Mouse (Mus musculus): ENCODE measurements around the gene Ptprcap. TPM values are rescaled to one million over a fixed set of nuclear protein-coding genes. Genes with fewer than 3 reads are reported as not detected.

Ptprcap gene
- total and polyA plus RNA-seq, 2 experiments from 2014 or later: 0.48 to 1.2 TPM

DNA sequence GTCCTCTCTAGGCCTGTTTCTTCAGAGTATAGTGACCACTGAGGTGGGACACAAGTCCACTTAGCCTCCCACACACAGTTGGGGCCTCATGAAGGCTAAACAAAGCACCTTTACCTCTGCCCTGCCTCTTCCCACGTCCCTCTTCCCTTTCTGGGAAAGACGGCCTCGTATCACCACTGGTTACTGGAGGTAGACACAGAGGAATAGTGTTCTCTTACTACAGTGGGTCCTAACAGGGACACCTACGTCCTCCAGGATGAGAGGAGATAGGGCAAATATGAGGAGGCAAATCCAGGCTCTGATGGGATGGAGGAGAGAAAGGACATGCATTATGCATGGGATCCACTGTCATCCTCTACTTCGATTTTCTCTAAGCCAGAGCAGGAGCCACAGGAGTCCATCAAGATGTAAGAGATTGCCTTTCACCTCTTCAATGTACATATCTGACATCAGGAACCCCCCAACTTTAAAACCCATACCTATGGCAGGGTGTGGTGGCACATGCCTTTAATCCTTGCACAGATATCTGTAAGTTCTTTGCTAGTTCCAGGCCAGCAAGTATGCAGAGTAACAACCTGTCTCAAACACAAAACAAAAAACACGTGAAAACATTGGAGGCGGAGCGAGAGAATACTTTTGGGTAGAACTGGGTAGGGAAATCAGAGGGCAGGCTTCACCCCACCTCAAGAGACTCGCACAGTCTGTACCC is 5.5 kb upstream of the Ptprcap start:
- H3K9ac ChIP-seq: peak overlapping the region; percentile 84
- no peaks in the 10 kb centered on the region for H3K9me3 ChIP-seq (ENCODE audit: low read length)
- no peak for TF ChIP-seq CTCF (IDR thresholded peaks at IDR 0.05; ENCODE audit: low read depth)
- ATAC-seq (no peak), DNase-seq (no peak)
- H3K27ac ChIP-seq (ENCODE audit: low read depth, low read length): peak overlapping the region; percentile 68; the same call in 1 of the 2 replicates
- peaks cover 8% of the 10 kb centered on the region; the same call in 1 of the 2 replicates for H3K4me1 ChIP-seq (ENCODE audit: insufficient read depth)
- peaks cover 10% of the 10 kb centered on the region; the same call in 1 of the 2 replicates for H3K36me3 ChIP-seq (ENCODE audit: insufficient read depth)
- H3K27me3 ChIP-seq (ENCODE audit: insufficient read depth, low read length): no peaks in the 10 kb centered on the region
- WGBS: 32% methylated on average over 9 of the region's 9 CpGs
- peak overlapping the region; percentile 79 for H3K4me2 ChIP-seq (ENCODE audit: low read depth)
- H3K4me3 ChIP-seq (ENCODE audit: low read depth, low read length): peak overlapping the region; percentile 77

DNA sequence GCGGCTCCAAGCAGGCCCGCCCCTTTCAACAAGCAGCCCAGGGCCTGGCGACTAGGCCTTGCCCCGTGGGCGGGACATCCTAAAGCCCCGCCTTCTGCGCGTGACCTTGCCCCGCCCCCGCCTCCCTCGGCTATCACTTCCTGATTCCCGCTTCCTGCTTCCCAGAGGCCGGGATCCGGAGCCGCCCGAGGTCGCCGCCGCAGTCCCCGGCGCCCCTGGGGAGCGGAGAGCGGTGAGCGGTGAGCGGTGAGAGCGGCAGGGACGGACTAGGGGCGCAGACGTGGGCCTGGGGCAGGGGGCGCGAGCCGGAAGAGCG is 5.0 kb upstream of the Ptprcap start, which contains the start of gene Coro1b:
Coro1b (plus strand) TSS at position 129 of the 316 bp plus-strand sequence.
- under 1% methylated on average over 33 of the region's 33 CpGs for WGBS

DNA sequence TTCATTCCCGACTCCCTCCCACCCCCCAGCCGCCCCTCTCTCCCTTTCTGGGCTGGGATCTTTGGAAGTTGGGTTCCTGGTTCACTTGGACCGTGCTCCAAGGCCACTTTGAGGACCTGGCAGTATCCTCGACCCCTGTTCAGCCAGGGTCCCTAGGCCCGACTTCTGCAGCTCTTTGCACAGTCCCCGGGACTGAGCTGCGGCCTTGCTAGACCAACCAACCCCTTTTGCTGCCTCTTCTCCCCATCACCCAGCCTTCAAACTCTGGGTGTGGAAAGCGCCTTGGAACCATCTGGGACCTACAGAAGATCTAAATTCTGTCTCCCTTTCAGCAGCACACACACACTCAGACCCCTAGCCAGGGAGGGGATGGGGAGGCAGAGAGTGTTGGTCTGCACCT is 4.6 kb upstream of the Ptprcap start:
- ATAC-seq (peak; percentile 34), DNase-seq (no peak)
- 5% methylated on average over 8 of the region's 8 CpGs for WGBS
- H3K9ac ChIP-seq: peak overlapping the region; percentile 84
- H3K9me3 ChIP-seq (ENCODE audit: low read length): no peaks in the 10 kb centered on the region
- peaks cover 8% of the 10 kb centered on the region; the same call in 1 of the 2 replicates for H3K4me1 ChIP-seq (ENCODE audit: insufficient read depth)
- peak overlapping the region; percentile 79 for H3K4me2 ChIP-seq (ENCODE audit: low read depth)
- peak overlapping the region; percentile 68 for H3K27ac ChIP-seq (ENCODE audit: low read depth, low read length)
- no peak for TF ChIP-seq CTCF (IDR thresholded peaks at IDR 0.05; ENCODE audit: low read depth)
- peak overlapping the region; percentile 77 for H3K4me3 ChIP-seq (ENCODE audit: low read depth, low read length)
- H3K36me3 ChIP-seq (ENCODE audit: insufficient read depth): peaks cover 16% of the 10 kb centered on the region; the same call in 1 of the 2 replicates
- H3K27me3 ChIP-seq (ENCODE audit: insufficient read depth, low read length): no peaks in the 10 kb centered on the region

More for the DNA sequence above, 5.0 kb upstream of the Ptprcap start, which contains the start of gene Coro1b:
- peak; percentile 92 for DNase-seq
- Histone ChIP-seq H3K4me2 (ENCODE audit: low read depth) (peak within 1 kb of the TSS; percentile 79), H3K27ac (ENCODE audit: low read depth, low read length) (peak within 1 kb of the TSS; percentile 68), H3K36me3 (ENCODE audit: insufficient read depth) (peaks cover 13% of the 10 kb centered on the region; the same call in 1 of the 2 replicates), H3K4me1 (ENCODE audit: insufficient read depth) (peaks cover 8% of the 10 kb centered on the region; the same call in 1 of the 2 replicates), H3K4me3 (ENCODE audit: low read depth, low read length) (peak within 1 kb of the TSS; percentile 77), H3K9me3 (ENCODE audit: low read length) (no peaks in the 10 kb centered on the region), H3K9ac (peak within 1 kb of the TSS; percentile 84), H3K27me3 (ENCODE audit: insufficient read depth, low read length) (no peaks in the 10 kb centered on the region)
- no peak for TF ChIP-seq CTCF (IDR thresholded peaks at IDR 0.05; ENCODE audit: low read depth)
- peak; percentile 96 for ATAC-seq

DNA sequence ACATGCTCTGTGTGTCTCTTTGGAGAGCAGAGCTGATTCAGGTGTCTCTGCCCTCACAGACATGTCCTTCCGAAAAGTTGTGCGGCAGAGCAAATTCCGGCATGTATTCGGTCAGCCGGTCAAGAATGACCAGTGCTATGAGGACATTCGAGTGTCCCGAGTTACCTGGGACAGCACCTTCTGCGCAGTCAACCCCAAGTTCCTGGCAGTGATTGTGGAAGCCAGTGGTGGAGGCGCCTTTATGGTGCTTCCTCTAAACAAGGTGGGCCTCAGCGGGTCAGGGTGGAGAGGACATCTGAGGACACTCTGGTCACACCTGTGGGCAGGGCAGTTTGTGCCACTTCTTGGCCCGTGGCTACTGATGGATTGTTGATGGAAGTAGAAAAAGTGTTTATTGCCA is 4.1 kb upstream of the Ptprcap start:
- H3K27ac ChIP-seq (ENCODE audit: low read depth, low read length): no peak overlapping the region
- H3K4me2 ChIP-seq (ENCODE audit: low read depth): peak overlapping the region; percentile 79
- no peak for TF ChIP-seq CTCF (IDR thresholded peaks at IDR 0.05; ENCODE audit: low read depth)
- H3K27me3 ChIP-seq (ENCODE audit: insufficient read depth, low read length): no peaks in the 10 kb centered on the region
- H3K9ac ChIP-seq: peak overlapping the region; percentile 84
- H3K4me3 ChIP-seq (ENCODE audit: low read depth, low read length): peak overlapping the region; percentile 77
- DNase-seq (no peak), ATAC-seq (no peak)
- 92% methylated on average over 11 of the region's 11 CpGs for WGBS
- H3K36me3 ChIP-seq (ENCODE audit: insufficient read depth): peaks cover 16% of the 10 kb centered on the region; the same call in 1 of the 2 replicates
- peaks cover 8% of the 10 kb centered on the region; the same call in 1 of the 2 replicates for H3K4me1 ChIP-seq (ENCODE audit: insufficient read depth)
- no peaks in the 10 kb centered on the region for H3K9me3 ChIP-seq (ENCODE audit: low read length)

DNA sequence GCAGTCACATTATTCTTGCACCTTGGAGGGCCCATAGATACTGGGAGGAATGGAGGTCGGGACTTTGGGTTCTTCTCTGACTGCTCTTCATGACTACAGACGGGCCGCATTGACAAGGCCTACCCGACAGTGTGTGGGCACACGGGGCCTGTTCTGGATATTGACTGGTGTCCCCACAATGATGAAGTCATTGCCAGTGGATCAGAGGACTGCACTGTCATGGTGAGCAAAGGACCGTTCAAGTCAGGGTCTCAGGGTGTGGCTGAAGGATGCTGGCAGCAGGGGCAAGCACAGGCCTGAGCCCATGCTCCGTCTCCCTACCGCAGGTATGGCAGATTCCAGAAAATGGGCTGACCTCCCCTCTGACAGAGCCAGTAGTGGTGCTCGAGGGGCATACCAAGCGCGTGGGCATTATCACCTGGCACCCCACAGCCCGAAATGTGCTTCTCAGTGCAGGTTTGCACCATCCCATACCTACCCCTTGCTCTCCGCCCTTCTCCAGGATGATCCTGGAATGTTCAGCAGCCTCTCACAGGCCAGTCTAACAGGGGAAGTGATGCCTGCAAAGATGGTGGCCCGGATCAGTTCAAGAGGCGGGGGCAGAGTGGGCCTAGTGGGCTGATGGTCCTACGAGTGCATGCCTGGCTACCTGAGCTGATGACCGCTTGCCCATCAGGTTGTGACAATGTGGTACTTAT is 3.5 kb upstream of the Ptprcap start:
- Histone ChIP-seq H3K4me1 (ENCODE audit: insufficient read depth) (peaks cover 8% of the 10 kb centered on the region; the same call in 1 of the 2 replicates), H3K27me3 (ENCODE audit: insufficient read depth, low read length) (no peaks in the 10 kb centered on the region), H3K9ac (no peak overlapping the region), H3K27ac (ENCODE audit: low read depth, low read length) (no peak overlapping the region), H3K4me2 (ENCODE audit: low read depth) (no peak overlapping the region), H3K36me3 (ENCODE audit: insufficient read depth) (peaks cover 16% of the 10 kb centered on the region; the same call in 1 of the 2 replicates), H3K4me3 (ENCODE audit: low read depth, low read length) (no peak overlapping the region), H3K9me3 (ENCODE audit: low read length) (no peaks in the 10 kb centered on the region)
- WGBS: 95% methylated on average over 17 of the region's 17 CpGs
- no peak for TF ChIP-seq CTCF (IDR thresholded peaks at IDR 0.05; ENCODE audit: low read depth)
- no peak for DNase-seq
- no peak for ATAC-seq

DNA sequence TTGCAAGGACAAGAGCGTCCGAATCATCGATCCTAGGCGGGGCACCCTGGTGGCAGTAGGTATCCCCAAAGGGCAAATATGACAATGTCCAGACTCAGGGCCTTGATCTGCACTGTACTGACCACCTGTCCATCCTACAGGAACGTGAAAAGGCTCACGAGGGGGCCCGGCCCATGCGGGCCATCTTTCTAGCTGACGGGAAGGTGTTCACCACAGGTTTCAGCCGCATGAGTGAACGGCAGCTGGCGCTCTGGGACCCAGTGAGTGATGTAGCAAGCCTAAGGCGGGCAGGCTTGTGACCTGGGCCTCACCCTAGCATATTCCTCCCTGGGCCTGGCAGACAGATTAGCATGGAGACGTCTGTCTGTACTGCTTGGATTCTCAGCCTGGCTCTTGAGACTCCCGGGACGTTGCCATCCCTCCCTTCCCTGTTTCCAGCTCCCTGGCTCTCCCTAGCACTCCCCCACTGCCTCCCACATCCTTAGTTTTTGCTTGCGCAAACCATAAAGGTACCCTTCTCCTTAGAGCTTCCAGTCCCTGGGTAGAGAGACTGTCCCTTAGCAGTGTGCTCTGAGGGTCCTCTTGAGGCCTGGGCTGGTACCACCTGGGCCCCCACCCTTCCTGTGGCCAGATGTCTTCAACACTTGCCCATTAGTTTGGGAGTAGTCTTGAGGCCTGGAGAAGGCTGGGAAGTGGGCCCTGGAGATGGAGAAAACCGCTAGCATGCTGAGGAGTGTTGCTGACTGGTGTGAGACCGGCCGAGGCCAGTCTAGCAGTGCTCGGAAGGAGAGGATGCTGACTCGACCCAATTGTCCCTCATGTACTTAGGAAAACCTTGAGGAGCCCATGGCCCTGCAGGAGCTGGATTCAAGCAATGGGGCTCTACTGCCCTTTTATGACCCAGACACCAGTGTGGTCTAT is 2.6 kb upstream of the Ptprcap start:
- H3K27me3 ChIP-seq (ENCODE audit: insufficient read depth, low read length): no peaks in the 10 kb centered on the region
- DNase-seq (no peak), ATAC-seq (no peak)
- WGBS: 91% methylated on average over 22 of the region's 22 CpGs
- no peak overlapping the region for H3K27ac ChIP-seq (ENCODE audit: low read depth, low read length)
- H3K36me3 ChIP-seq (ENCODE audit: insufficient read depth): peaks cover 19% of the 10 kb centered on the region
- H3K4me3 ChIP-seq (ENCODE audit: low read depth, low read length): no peak overlapping the region
- no peak overlapping the region for H3K4me2 ChIP-seq (ENCODE audit: low read depth)
- no peaks in the 10 kb centered on the region for H3K9me3 ChIP-seq (ENCODE audit: low read length)
- peaks cover 8% of the 10 kb centered on the region; the same call in 1 of the 2 replicates for H3K4me1 ChIP-seq (ENCODE audit: insufficient read depth)
- no peak overlapping the region for H3K9ac ChIP-seq
- no peak for TF ChIP-seq CTCF (IDR thresholded peaks at IDR 0.05; ENCODE audit: low read depth)
